ENCODE assay signal across 8 mouse cellular contexts in the genomic region with DNA sequence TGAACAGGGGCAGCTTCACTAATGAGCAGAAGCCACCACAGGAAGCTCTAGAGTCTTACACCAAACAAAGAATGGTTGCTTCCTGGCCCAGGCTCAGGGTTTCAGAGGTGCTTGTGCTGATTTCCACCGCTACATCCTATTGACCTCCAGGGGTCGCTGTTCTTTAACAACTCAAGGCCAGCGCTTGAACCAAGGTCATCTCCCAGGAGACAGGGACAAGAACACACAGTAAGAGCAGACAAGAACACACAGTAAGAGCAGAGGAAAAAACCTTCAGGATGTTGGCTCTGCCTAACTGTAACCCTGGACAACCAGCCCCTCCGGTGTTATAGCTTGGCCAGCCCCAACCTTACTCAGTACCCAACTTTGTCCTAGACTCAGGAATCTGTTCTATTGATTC. TPM values are rescaled to one million over a fixed set of nuclear protein-coding genes. Genes with fewer than 3 reads are reported as not detected.
A peak's percentile ranks its signal among the peaks of the same experiment; 100 is the strongest.
DNase-seq lines count a peak whose midpoint lies in the region; ATAC-seq and TF ChIP-seq lines count a peak whose summit lies in the region.

No protein-coding gene starts in this region.

- H3K4me3 ChIP-seq in cortical plate, adult 2 months (ENCODE audit: insufficient read depth, low read length): no peak overlapping the region

- peak; percentile 57 for TF ChIP-seq CTCF in cortical plate, adult 2 months (IDR thresholded peaks at IDR 0.05; ENCODE audit: extremely low read depth, insufficient read depth, low read length)

- peak; percentile 65 for DNase-seq in urinary bladder, postnatal 14 days (ENCODE audit: low spot score)
- DNase-seq in urinary bladder, adult 2 months (ENCODE audit: low spot score): no peak
- peak; percentile 66 for DNase-seq in gastrocnemius, postnatal 14 days
- DNase-seq in induced T-regulatory cell, adult 2 months (ENCODE audit: low read depth): peak; percentile 96
- peak; percentile 31 to 68 for DNase-seq in left cerebral cortex, adult 9 months (ENCODE audit: low spot score in 2 of 2)
- peak; percentile 14 for DNase-seq in right cerebral cortex, postnatal 4 days

- peak; percentile 89 for ATAC-seq in megakaryocyte-erythroid progenitor cell, adult 5-6 weeks (replicated peaks; ENCODE audit: low FRiP score, low TSS enrichment, poor library complexity, severe bottlenecking)

- TF ChIP-seq POLR2A in cortical plate, adult 2 months (IDR thresholded peaks at IDR 0.05; ENCODE audit: extremely low read depth, insufficient read depth, low read length): no peak

- intact Hi-C loops in gastrocnemius, postnatal 14 days (cut with DNase I; ENCODE audit: low total_unique reads): no loop called here

- 0 out of 2 replicates have a peak overlapping the region, but pooled peaks have one; percentile 21 for H3K27ac ChIP-seq in cortical plate, adult 2 months (ENCODE audit: insufficient read depth, low read length)

- no peaks in the 10 kb centered on the region for H3K4me1 ChIP-seq in cortical plate, adult 2 months (ENCODE audit: control insufficient read depth, insufficient read depth, low read length)

RNA-seq across cellular contexts. Expression of gene Pstpip1, which starts 14.5 kb away (rescaled TPM):
- polyA plus RNA-seq in urinary bladder, adult 2 months (2012; rRNA removed): 7.7 and 8.4 TPM in 2 replicates
- polyA plus RNA-seq in cortical plate, adult 2 months (2012; rRNA removed): 2.7 and 3.2 TPM in 2 replicates
- total RNA-seq in gastrocnemius, postnatal 14 days (2021): 1 to 10 TPM; 1.3 to 1.8 TPM
- 3.9 and 5.1 TPM in 2 replicates for total RNA-seq in megakaryocyte-erythroid progenitor cell, adult 5-6 weeks (2014; fragmentation: Nextera tagmentation)
- 4.7 and 10.1 TPM in 2 replicates for total RNA-seq in megakaryocyte-erythroid progenitor cell, adult 5-6 weeks (2017)

RNA-seq across cellular contexts. Expression of gene Rcn2, which starts 33.6 kb away (rescaled TPM):
- polyA plus RNA-seq in urinary bladder, adult 2 months (2012; rRNA removed): 109 and 111 TPM in 2 replicates
- 151 and 154 TPM in 2 replicates for polyA plus RNA-seq in cortical plate, adult 2 months (2012; rRNA removed)
- total RNA-seq in gastrocnemius, postnatal 14 days (2021): 10 to 100 TPM; 21.1 to 26.4 TPM
- total RNA-seq in megakaryocyte-erythroid progenitor cell, adult 5-6 weeks (2014; fragmentation: Nextera tagmentation): 9.9 and 16.2 TPM in 2 replicates
- total RNA-seq in megakaryocyte-erythroid progenitor cell, adult 5-6 weeks (2017): 37.5 and 42.7 TPM in 2 replicates
